Mouse (Mus musculus) E14TG2a.4 (cell line): ENCODE results near the gene Pla2g10.
A peak's percentile ranks its signal among the peaks of the same experiment; 100 is the strongest.
"Not testable (repeated sequence)": the region's sequence is repeated elsewhere in the genome, so short reads cannot be mapped to it uniquely, and the experiment has no call there.

Experiments
- H3K27me3 ChIP-seq: 2 replicates; pipeline ENCODE4 v1.6.1; 2014; ENCODE audit warnings: low read length, control low read depth; ENCODE audit not compliant: insufficient read depth
- H3K36me3 ChIP-seq: 2 replicates; pipeline ENCODE4 v1.6.1; 2014; ENCODE audit warnings: low read length, control low read depth; ENCODE audit not compliant: insufficient read depth
- H3K4me1 ChIP-seq: replicated peaks from 2 replicates; pipeline ENCODE4 v1.6.1; 2014; ENCODE audit warnings: low read depth, low read length, control low read depth
- H3K4me3 ChIP-seq: replicated peaks from 2 replicates; pipeline ENCODE4 v1.5.1; 2014; ENCODE audit warnings: mild to moderate bottlenecking, low read length
- H3K9me3 ChIP-seq: 2 replicates; pipeline ENCODE4 v1.6.1; 2014; ENCODE audit warnings: low read length, control low read depth
- CTCF ChIP-seq: conservative IDR thresholded peaks from 2 replicates; pipeline ENCODE4 v1.5.1; 2014; ENCODE audit warnings: low read length
- NANOG ChIP-seq: IDR thresholded peaks from 2 replicates; pipeline ENCODE4 v1.6.1; 2014; ENCODE audit warnings: borderline replicate concordance, low read length, mixed read lengths
- POU5F1 ChIP-seq: IDR thresholded peaks from 2 replicates; pipeline ENCODE4 v1.6.1; 2014; ENCODE audit warnings: low read length, borderline replicate concordance

The Pla2g10 gene

GRCm38 (mm10) chr16:13754400-13755190, 23.8 kb upstream of the Pla2g10 start:
- Histone ChIP-seq H3K9me3 (peaks cover 18% of the 10 kb centered on the region), H3K27me3 (no peaks in the 10 kb centered on the region), H3K4me3 (peak overlapping the region; percentile 87), H3K36me3 (peaks cover 10% of the 10 kb centered on the region), H3K4me1 (peaks cover 50% of the 10 kb centered on the region)
- no peak for TF ChIP-seq POU5F1
- no peak for TF ChIP-seq CTCF
- TF ChIP-seq NANOG, result no peak

GRCm38 (mm10) chr16:13753986-13754385, 23.2 kb upstream of the Pla2g10 start:
- Histone ChIP-seq H3K4me1 (peaks cover 48% of the 10 kb centered on the region), H3K36me3 (peaks cover 5% of the 10 kb centered on the region; the same call in 1 of the 2 replicates), H3K27me3 (no peaks in the 10 kb centered on the region), H3K9me3 (peaks cover 18% of the 10 kb centered on the region), H3K4me3 (no peak overlapping the region)
- TF ChIP-seq NANOG (no peak), CTCF (no peak), POU5F1 (no peak)

- Histone ChIP-seq H3K36me3 (peaks cover 5% of the 10 kb centered on the region; the same call in 1 of the 2 replicates), H3K9me3 (peaks cover 18% of the 10 kb centered on the region), H3K4me3 (peak overlapping the region; percentile 37; the same call in 1 of the 2 replicates), H3K4me1 (peaks cover 46% of the 10 kb centered on the region), H3K27me3 (no peaks in the 10 kb centered on the region)
- TF ChIP-seq POU5F1, result no peak
- no peak for TF ChIP-seq NANOG
- TF ChIP-seq CTCF, result no peak
Observed at GRCm38 (mm10) chr16:13750626-13751025, 19.8 kb upstream of the Pla2g10 start.

- Histone ChIP-seq H3K27me3 (no peaks in the 10 kb centered on the region), H3K36me3 (peaks cover 5% of the 10 kb centered on the region; the same call in 1 of the 2 replicates), H3K4me3 (peak overlapping the region; percentile 59), H3K9me3 (peaks cover 18% of the 10 kb centered on the region), H3K4me1 (peaks cover 49% of the 10 kb centered on the region)
- no peak for TF ChIP-seq CTCF
- TF ChIP-seq NANOG, result peak; percentile 92
- TF ChIP-seq POU5F1, result no peak
Observed at GRCm38 (mm10) chr16:13749981-13750380, 19.2 kb upstream of the Pla2g10 start.

GRCm38 (mm10) chr16:13749306-13749705, 18.5 kb upstream of the Pla2g10 start:
- TF ChIP-seq NANOG (peak; percentile 83), CTCF (no peak), POU5F1 (no peak)
- peaks cover 5% of the 10 kb centered on the region; the same call in 1 of the 2 replicates for H3K36me3 ChIP-seq
- peaks cover 54% of the 10 kb centered on the region for H3K4me1 ChIP-seq
- H3K9me3 ChIP-seq, result peaks cover 18% of the 10 kb centered on the region
- peak overlapping the region; percentile 59; the same call in 1 of the 2 replicates for H3K4me3 ChIP-seq
- H3K27me3 ChIP-seq, result no peaks in the 10 kb centered on the region

- TF ChIP-seq NANOG, result peak; percentile 99
- not testable (repeated sequence) for H3K36me3 ChIP-seq, H3K27me3 ChIP-seq
- peaks cover 18% of the 10 kb centered on the region for H3K9me3 ChIP-seq
- peaks cover 59% of the 10 kb centered on the region for H3K4me1 ChIP-seq
- H3K4me3 ChIP-seq, result peak overlapping the region; percentile 30; the same call in 1 of the 2 replicates
Observed at GRCm38 (mm10) chr16:13748813-13749212, 18.0 kb upstream of the Pla2g10 start.

- TF ChIP-seq NANOG, result peak; percentile 69; the same call in 1 of the 2 replicates
- peak; percentile 83; the same call in 1 of the 2 replicates for TF ChIP-seq POU5F1
- no peak for TF ChIP-seq CTCF
- Histone ChIP-seq H3K4me3 (peak overlapping the region; percentile 14; the same call in 1 of the 2 replicates), H3K9me3 (peaks cover 15% of the 10 kb centered on the region), H3K4me1 (peaks cover 62% of the 10 kb centered on the region), H3K27me3 (no peaks in the 10 kb centered on the region), H3K36me3 (peaks cover 5% of the 10 kb centered on the region; the same call in 1 of the 2 replicates)
Observed at GRCm38 (mm10) chr16:13748124-13748523, 17.3 kb upstream of the Pla2g10 start.

GRCm38 (mm10) chr16:13747708-13748107, 16.9 kb upstream of the Pla2g10 start:
- H3K4me1 ChIP-seq, result peaks cover 64% of the 10 kb centered on the region
- peaks cover 13% of the 10 kb centered on the region for H3K9me3 ChIP-seq
- TF ChIP-seq POU5F1, result no peak
- TF ChIP-seq CTCF, result no peak
- no peak for TF ChIP-seq NANOG
- no peaks in the 10 kb centered on the region for H3K27me3 ChIP-seq
- H3K36me3 ChIP-seq, result peaks cover 5% of the 10 kb centered on the region; the same call in 1 of the 2 replicates
- no peak overlapping the region for H3K4me3 ChIP-seq
